Mouse (Mus musculus) embryonic fibroblast, embryonic 13.5 days (primary cell): ENCODE results near the gene Ubqlnl.

Source experiments
- CTCF ChIP-seq: IDR thresholded peaks from 2 replicates; pipeline ENCODE4 v1.5.1; 2011; ENCODE audit warnings: mild to moderate bottlenecking, control low read depth, low read length, moderate library complexity, borderline replicate concordance; ENCODE audit not compliant: insufficient read depth
- POLR2A ChIP-seq: IDR thresholded peaks from 2 replicates; pipeline ENCODE4 v1.6.1; 2011; ENCODE audit warnings: low read depth, mild to moderate bottlenecking, control low read depth, low read length, moderate library complexity

GRCm38 (mm10) chr7:104178422-104179054 is 28.2 kb upstream of the Ubqlnl start:
- TF ChIP-seq CTCF: no peak
- TF ChIP-seq POLR2A: no peak
